Mouse (Mus musculus): ENCODE results near the gene Pigu. TPM values are rescaled to one million over a fixed set of nuclear protein-coding genes. Genes with fewer than 3 reads are reported as not detected.

The Pigu gene
- polyA plus RNA-seq (2012; rRNA removed): 60.8 and 61.6 TPM in 2 replicates

GRCm38 (mm10) chr2:155356971-155357591 lies at the start of gene Pigu:
Gene Pigu (minus strand): TSS chr2:155357430.

DNA sequence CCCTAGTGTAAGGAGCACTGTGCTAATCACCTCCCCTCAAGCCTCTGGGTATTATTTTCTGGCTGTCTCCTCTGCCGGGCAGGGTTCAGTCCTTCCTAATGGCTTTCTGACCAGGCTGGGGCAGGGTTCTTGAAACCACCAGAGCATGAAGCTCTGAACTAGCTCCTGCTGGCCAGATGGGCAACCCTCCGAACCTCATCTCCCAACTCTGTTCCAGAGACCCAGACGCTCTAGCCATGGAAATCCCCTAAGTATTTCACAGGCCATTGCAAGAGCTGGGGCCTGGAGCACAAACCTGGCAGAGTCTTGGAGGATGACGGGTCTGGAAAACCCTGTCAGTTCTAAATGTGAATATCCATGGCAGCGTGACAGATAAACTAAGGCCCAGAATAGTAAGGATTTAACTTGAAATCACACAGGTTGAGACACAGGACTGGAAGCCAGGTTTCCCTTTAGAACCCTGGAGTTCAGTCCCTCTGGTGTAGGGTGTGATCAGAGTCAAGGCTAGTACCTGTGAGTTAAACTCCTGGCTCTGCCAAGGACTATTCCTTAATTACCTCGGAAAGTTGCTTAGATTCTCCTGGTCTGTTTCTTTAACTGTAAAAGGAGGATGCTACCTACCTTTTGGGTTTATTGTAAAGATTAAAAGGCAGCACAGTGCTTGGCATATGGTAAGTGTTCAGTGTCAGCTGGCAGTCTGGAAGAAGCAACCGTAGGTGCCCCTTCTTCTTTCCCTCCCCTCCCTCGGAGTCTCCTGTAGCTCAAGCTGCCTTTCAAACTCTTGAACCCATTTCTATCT lies 23.2 kb upstream of the Pigu start, which contains the start of gene Trp53inp2:
TSS of gene Trp53inp2 (plus strand) at position 799 of the 799 bp plus-strand sequence.

DNA sequence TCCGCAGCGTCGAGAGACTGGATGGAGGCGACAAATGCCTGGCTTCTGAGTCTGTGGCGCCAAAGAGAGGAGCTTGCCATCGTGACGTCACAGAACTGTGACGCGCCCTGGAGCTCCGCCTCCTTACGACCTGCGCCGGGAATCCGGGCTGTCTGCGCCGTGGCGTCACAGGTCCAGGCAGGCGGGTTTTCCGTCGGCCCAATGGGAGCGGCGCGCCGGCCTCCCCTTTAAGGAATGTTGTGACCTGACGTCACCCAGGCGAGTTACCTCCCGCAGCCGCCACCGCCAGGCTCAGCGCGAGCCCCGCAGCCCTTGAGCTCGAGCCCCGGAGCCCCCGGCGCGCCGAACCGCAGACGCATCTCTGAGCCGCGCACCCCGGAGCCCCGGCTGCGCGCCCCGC lies 81.0 kb downstream of the Pigu start, which contains the start of gene Map1lc3a:
TSS of gene Map1lc3a (plus strand) at position 103 of the 400 bp plus-strand sequence.

DNA sequence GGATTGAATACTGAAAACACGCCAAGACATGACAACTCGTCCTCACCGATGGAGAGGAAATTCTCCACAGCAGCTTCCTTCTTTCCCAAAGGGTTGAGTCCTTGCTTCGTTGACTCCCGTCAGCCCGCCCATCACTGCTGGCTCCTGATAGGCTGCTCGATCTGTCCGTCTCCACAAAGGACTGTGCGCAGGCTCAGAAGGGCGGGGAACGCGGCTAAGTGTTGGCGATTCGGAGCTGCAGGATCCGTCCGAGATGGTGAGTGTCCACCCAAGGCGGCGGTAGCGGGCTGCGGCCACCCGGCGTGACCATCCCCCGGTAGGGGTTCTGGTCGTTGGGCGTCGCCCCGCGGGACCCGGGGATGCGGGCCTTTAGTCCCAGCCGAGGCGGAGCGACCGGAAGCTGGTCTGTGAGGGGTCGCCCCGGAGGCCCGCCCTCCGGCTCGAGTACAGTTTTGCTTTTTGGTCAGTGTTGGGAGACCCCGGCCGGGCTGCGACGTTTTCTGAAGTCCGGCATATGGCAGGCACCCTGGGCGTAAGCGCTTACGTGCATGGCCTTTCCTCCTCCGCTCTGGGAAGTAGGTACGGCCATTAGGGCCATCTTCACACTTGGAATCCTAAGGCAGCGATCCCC lies 120.8 kb downstream of the Pigu start, which contains the start of gene Dynlrb1:
TSS of gene Dynlrb1 (plus strand) at position 172 of the 631 bp plus-strand sequence.

Other genes starting within 250 kb of the Pigu start
- 18.1 and 19.8 TPM in 2 replicates for gene Itch, start 223.9 kb downstream of the Pigu start, polyA plus RNA-seq (2012; rRNA removed)
- 910 and 959 TPM in 2 replicates for gene Dynlrb1, start 120.9 kb downstream of the Pigu start, polyA plus RNA-seq (2012; rRNA removed)
- 365 and 374 TPM in 2 replicates for gene Map1lc3a, start 81.1 kb downstream of the Pigu start, polyA plus RNA-seq (2012; rRNA removed)
- 89.8 and 90.7 TPM in 2 replicates for gene Trp53inp2, start 23.6 kb upstream of the Pigu start, polyA plus RNA-seq (2012; rRNA removed)
- gene Ncoa6, start 116.5 kb upstream of the Pigu start, polyA plus RNA-seq (2012; rRNA removed): 53.6 and 53.9 TPM in 2 replicates
- 29.8 and 33.9 TPM in 2 replicates for gene Acss2, start 160.5 kb upstream of the Pigu start, polyA plus RNA-seq (2012; rRNA removed)
- gene Ggt7, start 160.8 kb upstream of the Pigu start, polyA plus RNA-seq (2012; rRNA removed): 151 and 168 TPM in 2 replicates
- gene Gss, start 235.4 kb upstream of the Pigu start, polyA plus RNA-seq (2012; rRNA removed): 8.3 TPM in 2 replicates